Mouse (Mus musculus) kidney, postnatal 36 days (tissue): ENCODE measurements around the gene Gp9.

ENCODE experiments used
- DNase-seq, 2 experiments: peaks; one replicate each; pipeline ENCODE4 v3.0.0; 2021 to 2022; ENCODE audit warnings: mixed read lengths in 2 of 2

Gene Gp9

DNA sequence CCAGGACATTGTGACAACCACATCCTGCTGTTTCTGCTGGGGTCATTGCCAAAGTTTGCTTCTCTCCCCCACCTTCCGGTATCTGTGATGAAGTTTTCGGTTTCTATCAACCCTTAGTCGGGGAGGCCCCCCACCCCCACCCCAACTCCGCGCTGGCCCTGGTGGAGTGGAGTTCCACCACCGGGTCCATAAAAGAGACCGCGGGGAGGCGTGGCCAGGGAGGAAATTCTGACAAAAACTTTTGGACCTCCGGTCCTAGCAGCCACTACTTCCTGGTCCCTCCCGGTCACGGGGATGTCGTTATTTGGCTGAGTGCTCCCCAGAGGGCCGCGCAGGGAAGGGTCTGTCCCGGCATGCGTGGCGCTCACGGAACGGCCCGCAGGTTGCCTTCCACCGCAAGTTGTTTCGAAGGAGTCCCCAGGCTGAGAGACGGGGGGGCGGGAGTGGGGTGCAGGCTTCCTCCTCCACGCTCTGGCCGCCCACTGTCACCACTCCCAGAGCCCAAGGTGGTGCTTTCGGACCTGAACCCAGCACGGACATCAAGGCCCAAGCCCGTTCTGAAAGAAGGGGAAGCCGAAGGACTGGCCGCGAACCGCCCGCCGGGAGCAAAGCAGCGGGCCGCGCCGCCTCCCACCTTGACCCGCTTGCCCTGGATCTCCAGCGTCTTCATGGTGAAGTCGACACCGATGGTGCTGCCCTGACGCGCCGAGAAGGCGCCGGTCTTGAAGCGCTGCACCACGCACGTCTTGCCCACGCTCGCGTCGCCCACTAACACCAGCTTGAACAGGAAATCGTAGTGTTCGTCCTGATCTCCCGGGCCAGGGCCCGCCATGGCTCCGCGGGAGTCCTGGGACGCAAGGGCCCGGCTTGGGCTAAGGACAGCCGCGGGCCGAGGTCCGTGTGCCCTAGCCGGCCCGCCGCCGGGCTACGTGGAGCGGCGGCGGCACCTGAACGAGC lies 33.1 kb downstream of the Gp9 start:
- DNase-seq, result peak; percentile 86 to 90

DNA sequence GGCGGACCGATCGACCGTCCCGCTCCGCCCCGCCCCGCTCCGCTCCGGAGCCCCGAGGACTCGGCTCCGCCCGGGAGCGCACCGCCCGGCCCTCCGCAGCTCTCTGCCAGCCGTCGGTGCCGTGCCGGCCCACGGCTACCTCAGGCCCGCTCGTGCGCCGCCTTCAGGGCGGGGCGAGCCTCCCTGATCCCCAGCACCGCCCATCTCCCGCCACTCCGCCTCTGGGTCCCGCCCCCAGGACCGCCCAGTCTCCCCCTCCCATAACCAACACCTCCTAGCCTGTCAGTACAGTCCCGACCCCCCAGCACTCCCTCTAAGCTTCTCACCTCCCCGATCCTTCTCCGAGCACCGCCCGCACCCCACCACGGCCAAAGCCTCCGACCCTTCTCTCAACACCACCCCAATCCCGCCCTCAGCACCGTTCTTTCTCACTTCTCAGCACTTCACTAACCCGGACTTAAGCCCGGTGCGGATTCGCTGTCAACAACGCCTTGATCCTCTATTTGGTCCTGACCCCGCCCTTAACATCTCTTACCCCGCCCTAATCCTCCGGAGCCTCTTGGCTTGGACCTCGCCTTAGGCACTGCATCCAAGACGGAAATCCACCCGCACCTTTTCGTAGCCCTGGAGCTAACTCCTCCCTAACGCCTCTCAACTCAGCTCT lies 33.9 kb downstream of the Gp9 start, which contains the start of gene Rab43:
TSS of gene Rab43 (minus strand) at position 490 of the 664 bp plus-strand sequence.
- peak; percentile 95 to 97 for DNase-seq

DNA sequence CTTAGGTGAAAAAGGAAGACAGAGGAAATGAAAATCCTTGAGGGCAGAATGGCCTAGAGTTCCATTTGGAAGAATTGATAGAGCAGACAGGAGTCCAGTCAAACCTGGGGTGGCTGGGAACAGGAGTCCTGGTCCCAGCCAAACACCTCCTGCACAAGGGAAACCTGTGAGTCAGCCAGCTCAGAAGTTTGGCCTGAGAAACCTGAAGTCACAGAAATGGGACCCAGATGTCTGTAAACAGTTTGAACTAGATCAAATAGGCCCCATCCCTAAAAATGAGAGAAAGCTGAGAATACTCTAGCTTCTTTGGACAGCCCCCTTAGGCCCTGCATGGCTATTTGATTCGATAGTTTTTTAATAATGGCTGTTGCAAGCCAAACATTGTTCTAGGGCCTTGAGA lies 34.8 kb downstream of the Gp9 start:
- no peak for DNase-seq

DNA sequence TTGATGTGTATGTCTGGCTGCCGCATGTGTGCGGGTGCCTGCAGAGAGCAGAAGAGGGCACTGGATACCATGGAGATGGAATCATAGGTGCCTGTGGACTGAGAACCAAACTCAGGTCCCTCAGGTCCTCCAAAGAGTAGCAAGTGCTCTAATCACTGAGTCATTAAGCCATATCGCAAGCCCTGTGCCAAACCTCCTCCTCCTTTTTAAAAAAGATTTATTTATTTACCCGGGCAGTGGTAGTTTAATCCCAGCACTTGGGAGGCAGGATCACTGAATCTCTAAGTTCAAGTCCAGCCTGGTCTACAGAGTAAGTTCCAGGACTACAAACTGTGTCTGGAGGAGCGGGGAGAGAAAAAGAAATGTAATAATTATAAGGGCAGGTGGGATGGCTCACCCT lies 36.6 kb downstream of the Gp9 start:
- no peak for DNase-seq

DNA sequence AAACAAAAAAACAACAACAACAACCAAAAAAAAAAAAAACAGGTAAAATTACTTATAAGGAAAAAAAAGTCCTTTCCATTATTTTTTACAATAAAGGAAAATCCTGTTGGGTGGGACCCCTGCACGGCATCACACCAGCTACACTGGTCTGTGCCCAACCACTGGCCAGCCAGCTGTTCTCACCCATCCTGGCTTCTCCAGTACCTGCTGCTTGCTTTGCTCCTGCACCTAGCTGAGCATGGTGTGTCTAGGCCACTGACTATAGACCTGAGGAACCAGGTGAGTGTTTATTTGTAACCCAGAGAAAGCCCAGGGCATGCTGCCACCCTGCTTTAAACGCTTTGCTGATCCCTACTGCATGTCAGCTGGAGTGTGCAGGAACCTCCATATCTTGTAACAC lies 42.5 kb downstream of the Gp9 start:
- DNase-seq, result no peak
